Mouse (Mus musculus): ENCODE results near the gene Olfr297.

Gene Olfr297

DNA sequence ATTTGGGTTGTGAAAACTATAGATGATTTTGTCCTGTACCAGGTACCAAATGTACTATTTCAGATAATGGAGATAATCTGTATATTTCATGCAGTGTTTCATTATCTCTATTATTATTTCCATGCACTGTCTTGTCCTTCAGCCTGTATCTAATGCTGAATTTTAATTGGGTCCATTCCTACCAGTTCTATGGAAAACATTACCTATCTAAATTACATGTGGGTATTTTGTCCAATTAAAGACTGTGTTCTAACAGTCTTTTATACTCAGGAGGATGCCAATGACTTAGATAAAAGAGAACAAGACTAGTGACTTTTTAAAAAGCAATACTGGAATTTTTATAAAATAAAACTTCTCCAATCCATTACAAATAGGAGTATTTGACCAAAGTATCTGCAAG is at the start of gene Olfr297:
Olfr297 (plus strand) TSS at position 301 of the 400 bp plus-strand sequence.
- DNase-seq (ENCODE audit: low read depth, low spot score) = no peak

DNA sequence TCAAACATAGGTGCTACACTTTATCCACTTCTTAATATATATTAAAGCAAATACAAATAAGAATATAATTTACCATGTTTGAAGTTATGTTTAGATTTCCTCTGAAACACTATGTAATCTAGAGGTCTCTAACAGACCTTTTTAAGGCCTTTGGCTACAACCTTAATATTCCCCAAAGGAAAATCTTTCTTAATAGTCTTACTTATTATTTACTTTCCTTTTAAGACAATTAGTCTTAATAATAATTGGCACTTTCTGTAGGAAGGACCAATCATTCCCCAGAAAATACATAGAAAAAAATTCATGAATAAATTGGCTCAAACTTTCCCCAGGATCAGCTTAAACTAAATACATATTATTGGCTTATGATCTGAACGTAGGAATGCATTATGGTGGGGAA is 27.4 kb upstream of the Olfr297 start, which contains the start of gene Olfr298:
Olfr298 (minus strand) TSS at position 101 of the 400 bp plus-strand sequence.
- no peak for DNase-seq (ENCODE audit: low read depth, low spot score)
